Mouse (Mus musculus) fibroblast of lung, adult 2 months (primary cell): ENCODE data around the gene Elane.
"Not testable (repeated sequence)": the region's sequence is repeated elsewhere in the genome, so short reads cannot be mapped to it uniquely, and the experiment has no call there.

ENCODE experiments used
- DNase-seq: peaks from one replicate; pipeline ENCODE4 v3.0.0-alpha.2; 2011; ENCODE audit warnings: low read depth

Elane gene

DNA sequence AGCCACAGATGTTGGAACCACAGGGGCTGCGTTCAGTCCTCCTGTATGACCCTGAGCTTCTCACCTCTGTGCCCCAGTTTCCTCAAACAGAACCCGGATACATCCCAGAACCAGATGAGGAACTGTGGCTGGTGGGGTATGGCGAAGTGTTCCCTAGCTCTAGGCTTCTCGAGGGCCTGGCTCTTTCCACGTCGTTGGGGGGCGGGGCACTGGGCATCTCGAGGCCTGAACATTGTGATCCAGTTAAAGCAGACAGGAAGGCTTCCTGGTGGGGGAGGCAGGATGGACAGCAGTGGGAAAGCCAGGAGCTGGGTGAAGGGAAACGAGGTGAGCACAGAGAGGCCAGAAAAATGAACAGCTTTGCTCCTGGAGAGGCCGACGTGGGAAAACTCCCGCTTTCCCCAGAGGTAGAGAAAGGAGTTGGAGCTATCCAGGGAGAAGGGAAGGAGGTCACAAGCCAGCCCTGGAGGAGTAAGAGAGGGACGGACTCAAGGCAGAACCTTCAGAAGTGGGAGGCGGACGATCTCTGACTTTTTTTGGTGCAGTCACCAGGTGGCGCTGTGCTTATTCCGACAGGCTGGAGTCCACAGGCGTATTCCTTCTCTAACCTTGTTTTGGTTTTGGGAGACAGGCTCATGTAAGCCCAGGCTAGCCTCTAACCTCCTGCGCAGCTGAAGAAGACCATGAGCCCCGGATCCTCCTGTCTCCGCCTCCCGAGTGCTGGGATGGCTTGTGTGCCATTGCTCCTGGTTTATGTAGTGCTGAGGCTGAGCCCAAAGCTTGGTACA is 2.6 kb upstream of the Elane start:
- peak; percentile 58 for DNase-seq

DNA sequence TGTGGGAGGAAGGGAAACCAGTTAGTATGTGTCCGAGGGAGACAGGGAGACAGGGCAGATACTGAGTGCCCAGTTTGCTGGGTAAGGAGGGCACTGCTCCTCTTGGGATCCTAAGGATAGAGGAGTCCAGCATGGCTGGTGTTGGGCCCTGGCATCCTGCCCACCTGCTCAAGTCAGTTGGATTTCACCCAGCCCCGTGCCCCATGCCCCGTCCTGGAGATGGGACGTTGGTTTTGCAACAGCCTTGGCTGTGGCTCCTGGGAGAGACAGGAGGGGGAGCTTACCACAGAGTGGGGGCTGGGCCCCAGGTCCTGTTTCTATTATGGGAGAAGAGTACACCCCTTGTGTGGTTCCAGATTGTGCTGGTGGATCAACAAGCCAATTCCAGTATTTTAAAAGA is 1.6 kb upstream of the Elane start:
- no peak for DNase-seq

DNA sequence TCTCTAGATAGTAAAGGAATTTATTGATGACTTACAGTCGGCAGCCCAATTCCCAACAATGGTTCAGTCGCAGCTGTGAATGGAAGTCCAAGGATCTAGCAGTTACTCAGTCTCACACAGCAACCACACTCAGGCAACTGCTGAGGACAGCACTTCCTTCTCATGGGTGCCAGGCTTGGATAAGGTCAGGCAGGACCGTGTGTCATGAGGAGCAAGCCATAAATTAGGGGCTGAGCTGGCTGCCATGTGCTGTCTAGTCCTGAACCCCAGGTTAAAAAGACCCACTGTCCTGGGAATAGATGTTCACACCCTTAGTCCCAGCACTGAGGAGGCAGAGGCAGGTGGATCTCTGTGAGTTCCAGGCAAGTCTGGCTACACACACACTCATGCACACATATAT is 1.1 kb upstream of the Elane start:
- DNase-seq, result not testable (repeated sequence)

DNA sequence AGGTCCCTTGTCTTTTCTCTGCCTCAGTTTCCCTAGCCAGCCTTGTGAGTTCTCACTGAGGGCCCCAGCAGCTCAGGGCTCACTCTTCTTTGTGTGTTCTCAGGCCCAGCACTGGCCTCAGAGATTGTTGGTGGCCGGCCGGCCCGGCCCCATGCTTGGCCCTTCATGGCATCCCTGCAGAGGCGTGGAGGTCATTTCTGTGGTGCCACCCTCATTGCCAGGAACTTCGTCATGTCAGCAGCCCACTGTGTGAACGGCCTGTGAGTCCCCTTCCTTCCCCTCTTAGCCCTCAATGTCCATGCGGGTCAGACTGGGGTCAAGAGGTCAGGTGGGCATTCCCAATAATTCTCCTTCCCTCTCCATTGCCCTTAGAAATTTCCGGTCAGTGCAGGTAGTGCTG is 564 bp downstream of the Elane start:
- DNase-seq, result no peak

DNA sequence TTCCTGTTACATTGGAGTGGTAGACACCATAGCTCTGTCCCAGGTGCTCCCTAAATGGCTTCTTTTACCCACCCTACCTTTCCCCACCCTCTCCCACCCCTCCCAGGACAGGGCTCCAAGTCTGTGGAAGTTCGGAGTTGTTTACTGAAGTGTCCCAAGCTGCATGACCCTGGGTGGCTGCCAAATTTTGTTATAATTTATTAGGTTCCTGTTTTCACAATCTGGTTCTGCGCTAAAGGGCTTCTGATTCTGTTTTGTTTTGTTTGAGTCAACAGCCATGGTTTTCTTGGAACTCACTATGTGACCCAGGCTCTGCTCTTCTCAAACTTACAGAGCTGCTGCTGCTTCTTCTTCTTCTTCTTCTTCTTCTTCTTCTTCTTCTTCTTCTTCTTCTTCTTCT is 3.3 kb downstream of the Elane start:
- DNase-seq, result no peak

DNA sequence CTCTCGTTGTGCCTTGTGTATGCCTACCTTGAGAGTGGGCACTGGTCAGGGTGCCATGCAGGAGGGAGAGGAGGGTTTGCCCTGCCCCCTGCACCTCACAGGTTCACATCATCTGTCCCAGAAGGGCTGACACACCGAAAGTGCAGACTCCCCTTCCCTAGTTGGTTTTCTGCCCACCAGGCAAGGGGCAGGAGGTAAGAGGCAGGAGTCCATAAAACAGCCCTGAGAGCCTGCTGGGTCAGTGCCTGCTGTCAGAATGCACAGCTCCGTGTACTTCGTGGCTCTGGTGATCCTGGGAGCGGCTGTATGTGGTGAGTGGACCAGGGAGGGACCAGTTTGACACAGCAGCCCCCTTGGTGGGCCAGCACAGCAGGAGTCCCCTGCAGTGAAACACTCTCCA is 4.6 kb downstream of the Elane start, which contains the start of gene Cfd:
Gene Cfd (plus strand): TSS at position 184 of the 400 bp plus-strand sequence.
- no peak for DNase-seq

DNA sequence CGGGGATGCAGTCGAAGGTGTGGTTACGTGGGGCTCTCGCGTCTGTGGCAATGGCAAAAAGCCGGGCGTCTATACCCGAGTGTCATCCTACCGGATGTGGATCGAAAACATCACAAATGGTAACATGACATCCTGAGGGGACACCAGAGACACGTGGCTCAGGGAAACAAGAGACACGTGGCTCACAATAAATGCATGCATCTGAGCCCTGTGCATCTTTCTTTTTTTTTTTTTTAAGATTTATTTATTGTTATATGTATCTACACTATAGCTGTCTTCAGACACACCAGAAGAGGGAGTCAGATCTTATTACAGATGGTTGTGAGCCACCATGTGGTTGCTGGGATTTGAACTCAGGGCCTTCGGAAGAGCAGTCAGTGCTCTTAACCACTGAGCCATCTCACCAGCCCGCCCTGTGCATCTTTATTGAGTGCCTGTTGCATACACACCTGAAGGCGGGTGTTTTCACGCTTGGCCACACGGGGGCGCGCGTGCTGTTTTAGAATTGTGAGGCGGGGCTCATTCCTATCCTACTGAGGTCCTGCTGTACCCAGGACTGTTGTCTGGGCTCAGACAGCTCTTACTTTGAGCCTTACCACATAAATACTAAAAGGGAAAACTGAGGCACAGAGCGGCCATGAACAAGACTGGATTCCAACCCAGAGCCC is 6.5 kb downstream of the Elane start:
- not testable (repeated sequence) for DNase-seq

DNA sequence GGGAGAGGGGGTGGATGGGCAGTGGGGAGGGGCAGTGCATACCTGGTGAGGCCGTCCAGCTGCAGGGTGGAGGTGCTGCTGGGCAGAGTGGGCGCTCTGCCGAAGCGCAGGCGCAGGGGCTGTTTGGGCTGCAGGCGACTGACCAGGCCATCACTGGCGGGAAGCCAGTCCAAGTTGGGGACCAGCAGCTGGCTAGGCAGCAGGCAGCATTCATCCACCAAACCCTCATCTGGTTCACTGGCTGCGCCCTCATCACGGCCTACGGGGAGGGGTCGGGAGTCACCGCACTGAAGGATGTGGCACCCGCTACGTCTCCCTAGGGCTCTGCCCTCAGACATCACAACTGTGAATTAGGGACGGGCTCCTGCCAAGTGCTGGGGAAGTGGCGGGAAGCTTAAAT is 10.3 kb downstream of the Elane start:
- DNase-seq, result no peak

DNA sequence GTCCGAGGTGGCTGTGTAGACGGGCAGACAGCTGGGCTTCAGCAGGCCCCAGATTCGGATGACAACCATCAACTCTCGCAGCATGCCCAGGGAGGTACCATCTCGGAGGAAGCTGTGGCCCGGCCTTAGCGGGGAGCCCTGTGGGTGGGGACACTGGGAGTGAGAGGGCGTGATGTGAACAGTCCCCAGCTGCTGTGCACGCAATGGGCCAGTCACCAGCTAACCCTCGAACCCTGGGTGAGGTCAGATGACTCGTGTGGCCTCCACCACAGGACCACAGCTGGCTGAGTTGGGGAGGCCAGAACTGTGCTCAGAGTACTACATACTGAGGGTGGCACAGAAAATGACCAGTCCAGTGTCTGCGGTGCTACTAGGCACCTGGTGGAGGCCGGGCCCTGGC is 10.8 kb downstream of the Elane start:
- DNase-seq, result no peak

DNA sequence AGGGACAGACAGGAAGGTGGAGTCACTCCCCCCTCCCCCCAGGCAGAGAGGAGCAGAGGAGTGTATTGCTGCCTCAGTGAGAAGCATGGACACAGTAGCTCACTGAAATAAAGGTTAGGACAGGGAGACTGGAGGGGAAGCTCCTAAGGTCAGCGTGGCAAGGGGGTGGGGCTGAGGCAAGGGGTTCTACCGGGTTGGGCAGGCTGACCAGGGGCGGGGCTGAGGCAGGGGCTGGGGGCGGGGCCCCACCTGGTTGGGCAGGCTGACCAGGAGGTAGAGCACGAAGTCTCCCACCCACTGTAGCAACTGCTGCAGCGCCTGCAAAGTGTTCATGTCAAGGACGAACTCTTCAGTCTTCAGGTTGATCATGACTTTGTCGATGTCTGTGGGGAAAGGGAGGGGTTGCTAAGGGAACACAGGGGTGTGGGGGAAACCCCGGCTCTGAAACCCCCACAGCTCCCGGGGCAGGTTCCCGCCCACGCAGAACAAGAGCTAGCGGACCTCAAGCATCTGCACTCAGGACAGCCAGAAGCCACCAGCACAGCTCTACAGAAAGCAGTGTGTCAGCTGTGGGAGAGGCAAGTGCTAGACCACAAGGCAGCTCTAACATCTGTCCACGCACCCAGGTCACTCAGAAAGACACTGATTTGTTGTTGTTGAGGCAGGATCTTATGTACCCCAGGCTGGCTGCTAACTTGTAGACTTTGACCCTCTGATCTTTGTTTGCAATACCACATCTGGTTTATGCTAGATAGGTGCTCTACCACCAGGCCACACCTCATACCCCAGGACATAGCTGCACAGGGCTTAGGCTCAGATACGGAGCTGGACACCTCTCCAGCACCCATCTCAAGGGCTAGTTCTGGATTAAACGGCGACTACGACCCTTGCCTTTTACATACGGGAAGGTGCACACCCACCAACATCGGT is 11.5 kb downstream of the Elane start:
- no peak for DNase-seq

DNA sequence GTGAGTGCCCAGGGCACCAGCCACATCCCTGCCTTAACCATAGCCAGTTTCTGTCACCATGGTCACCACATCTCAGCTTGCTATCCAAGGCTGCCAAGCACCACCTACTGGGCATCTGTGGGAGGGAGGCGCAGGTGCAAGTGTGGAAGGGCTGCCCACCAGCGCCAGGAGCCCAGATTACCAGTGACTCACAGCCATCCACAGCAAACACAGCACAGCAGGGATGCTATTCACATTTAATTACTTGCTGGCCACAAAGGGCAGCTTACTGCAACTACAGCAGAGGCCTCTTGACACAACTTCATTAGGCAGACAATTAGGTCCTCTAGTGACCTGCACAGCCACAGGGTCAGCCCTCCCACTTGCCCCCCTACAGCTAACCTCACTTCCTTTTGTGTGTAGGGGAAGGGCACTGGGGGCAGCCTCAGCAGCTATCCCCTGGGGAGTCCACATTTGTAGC is 14.9 kb downstream of the Elane start:
- no peak for DNase-seq

DNA sequence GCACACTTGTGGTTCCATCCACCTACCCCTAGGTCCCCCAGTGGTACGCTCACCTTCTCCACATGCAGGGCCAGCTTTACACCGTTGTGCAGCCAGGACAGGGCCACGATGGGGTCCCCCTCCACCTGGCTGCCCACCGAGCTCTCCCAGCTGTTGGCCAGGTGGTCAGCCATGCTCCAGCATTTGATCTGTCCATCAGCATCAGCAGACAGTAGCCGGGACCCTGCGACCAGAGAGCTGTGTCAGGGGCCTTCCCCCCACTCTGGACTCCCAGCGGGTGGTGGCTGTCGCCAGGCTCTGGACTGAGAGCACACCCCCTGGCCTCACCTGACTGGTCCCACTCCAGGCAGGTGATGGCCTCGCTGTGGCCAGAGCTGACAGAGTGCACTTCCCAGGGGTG is 20.7 kb downstream of the Elane start:
- DNase-seq, result no peak

DNA sequence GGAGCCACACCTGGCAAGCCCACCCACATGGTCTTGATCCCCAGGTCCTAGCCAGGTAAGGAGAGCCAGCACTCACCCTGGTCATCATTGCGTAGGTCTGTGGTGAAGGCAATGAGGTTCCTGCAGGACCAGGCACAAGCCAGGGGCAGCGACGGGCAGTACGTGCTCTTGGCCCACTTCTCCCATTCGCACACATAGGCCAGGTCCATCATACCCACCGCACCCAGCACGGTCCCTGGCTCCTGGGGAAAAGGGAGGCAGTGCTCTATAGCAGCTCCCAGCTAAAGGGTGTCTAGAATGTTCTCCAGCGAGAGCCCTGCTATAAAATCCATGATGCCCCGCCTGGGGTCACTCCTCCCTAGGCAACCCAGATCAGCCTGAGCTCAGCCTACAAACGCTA is 21.4 kb downstream of the Elane start:
- DNase-seq, result no peak

DNA sequence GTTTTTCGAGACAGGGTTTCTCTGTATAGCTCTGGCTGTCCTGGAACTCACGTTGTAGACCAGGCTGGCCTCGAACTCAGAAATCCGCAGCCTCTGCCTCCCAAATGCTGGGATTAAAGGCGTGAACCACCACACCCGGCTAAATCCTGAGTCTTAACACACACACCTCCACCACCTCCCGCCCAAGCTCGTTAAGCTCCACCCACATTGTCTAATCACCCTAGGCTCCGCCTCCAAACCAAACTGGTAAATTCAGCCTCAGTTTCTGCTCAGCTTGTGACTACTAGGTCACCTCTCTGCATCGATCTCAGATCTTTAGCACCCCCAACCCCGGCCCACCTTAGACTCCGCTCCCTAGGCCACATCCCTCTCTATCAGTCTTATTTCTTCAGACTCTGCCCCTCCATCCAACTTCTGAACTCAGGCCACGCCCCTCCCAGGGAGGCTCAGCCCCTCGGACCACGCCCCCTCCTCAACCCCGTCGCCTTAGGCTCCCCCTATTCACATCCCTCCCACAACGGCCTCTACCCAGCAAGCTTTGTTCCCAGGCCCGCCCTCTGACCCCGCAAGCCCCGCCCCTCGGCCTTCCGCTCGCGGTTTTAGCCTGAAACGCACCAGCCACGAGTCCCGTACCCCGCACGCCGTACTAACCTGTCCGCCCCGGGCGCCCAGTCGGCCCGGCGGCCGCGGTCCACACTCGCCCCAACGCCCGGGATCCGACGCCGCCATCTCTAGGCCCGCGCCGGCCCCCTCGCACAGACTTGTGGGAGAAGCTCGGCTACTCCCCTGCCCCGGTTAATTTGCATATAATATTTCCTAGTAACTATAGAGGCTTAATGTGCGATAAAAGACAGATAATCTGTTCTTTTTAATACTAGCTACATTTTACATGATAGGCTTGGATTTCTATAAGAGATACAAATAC is 22.4 kb downstream of the Elane start, which contains the start of gene Med16:
Gene Med16 (minus strand): TSS at position 757 of the 925 bp plus-strand sequence.
- DNase-seq, result peak; percentile 91

DNA sequence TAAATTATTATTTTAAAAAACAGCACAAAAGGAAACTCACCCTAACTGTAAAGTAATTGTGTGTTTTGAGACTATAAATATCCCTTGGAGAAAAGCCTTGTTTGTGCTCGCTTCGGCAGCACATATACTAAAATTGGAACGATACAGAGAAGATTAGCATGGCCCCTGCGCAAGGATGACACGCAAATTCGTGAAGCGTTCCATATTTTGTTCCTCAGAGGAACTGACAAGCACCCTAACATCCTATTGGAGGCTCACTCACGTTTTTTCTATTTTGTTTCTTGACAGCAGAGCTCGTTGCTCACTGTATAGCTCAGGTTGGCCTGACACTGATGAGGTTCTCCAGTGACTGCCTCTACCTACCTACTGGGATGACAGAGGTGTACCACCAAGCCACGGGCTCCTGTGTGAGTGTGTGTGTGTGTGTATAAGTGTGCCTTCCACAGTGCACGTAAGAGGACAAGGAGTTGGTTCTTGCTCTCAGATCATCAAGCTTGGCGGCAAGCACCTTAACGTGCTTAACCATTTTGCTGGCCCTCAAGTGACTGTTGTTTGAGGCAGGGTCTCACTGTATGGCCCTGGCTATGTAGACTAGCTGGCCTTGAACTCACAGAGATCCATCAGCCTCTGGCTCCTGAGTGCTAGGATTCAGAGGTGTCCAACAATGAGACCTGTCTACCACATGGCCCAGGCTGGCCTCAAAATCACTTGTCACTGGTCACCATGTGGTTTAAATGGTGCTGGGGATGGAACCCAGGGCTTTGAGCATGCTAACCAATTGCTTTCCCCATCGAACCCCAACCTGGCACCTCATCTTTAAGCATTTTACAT is 23.3 kb downstream of the Elane start:
- no peak for DNase-seq

DNA sequence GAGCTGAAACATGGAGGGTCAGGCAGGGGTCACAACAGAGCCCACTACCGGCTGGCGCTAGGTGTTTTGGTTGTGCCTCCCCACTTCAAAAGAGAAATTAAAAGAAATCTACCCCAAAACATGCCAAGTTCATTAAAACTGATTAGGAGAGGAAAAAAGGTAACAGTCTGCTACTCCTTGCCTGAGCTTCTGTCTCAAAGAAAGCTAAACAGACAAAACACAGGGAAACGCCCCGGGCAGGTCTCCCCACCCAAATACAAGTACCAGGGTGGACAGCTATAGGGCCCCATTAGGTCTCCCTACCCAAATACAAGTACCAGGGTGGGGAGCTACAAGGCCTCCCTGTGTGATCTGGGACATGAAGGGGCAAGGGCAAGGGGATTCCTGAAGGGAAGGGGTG is 24.5 kb downstream of the Elane start, which contains the start of gene Gm26602:
Gene Gm26602 (plus strand): TSS at position 301 of the 400 bp plus-strand sequence.
- DNase-seq, result no peak

DNA sequence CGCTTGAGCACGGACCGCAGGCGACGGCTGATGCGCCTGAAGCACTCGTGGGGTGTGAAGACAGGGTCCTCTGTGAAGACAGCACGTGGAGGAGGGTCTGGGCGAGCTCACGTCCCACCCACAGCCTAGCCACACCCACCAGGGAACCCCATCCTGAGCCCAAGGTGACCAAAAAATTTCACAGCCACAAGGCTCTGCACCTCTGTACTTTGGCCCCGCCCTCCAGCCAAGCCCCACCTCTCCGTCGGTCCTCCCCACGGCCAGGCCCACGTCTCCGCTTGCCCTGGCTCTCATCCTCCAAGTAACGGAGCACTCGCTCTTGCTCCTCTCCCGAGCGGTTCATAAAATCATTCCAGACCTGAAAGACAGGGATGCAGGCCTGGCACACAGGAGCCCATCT is 26.4 kb downstream of the Elane start:
- no peak for DNase-seq

DNA sequence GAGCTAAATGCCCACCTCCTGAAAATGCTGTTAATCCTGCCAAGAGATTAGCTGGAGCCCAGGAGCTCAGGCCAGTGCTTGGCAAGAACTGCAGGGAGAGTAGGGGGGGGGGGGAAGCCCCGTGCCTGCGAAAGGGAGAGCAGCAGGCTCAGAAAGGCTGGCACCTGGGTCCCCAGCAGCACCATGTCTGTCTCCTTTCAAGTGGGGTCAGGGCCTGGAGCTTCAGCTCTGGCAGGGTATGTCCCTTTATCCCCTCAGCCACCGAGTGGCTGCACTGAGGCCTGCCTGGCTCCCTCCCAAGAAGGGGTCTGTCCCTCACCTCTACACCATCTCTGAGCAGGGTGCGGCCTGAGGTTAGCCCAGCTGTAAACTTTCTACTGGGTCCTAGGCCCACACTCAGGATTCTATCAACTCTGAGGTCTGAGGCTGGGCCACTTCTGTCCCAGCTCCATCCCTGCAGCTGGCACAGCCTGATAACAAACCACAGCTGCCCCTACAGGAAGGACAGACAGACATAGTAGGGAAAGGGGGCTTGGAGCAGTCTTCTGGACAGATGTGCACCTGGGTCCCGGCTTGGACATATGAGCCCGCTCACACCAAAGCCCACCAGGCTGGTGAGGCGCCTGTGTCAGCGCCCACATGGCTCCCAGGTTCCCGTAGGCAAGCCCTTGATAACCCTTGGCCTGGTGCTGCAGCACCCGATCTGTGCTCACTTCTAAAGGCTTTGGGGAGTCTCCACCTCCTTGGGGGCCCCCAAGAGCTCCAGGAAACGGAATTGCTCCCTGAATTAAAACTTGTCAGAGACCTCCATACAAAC is 28.3 kb downstream of the Elane start:
- DNase-seq, result no peak

DNA sequence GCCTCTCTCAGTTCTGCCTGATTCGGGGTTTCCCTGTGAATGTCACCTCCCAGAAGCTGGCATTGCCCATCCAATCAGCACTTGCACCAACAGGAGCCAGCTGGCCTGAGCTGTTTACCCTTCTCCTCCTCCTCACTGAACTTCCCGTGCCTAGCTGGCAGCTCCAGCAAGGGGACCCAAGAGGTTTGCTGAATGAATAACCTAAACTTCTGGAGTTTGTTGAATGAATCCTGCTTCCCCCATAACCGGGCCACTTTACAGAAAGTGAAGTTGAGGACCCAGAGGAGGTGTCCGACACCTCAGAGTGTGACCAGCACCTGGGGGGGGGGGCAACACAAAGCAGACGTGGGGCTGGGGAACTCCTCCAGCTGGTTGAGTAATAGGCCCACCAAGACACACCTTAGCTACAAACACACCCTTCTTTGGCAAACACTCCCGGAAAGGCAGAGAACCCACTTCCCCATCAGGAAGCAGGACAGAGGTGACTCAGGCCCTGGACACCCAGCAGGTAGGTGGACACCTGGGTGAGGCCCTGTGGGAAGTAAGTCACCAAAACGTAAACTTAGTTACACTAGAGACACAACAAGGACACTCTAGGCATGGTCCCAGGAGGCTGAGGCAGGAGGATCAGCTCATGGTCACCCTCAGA is 29.0 kb downstream of the Elane start:
- no peak for DNase-seq
